Mouse (Mus musculus): ENCODE results near the gene Pdlim1. TPM values are rescaled to one million over a fixed set of nuclear protein-coding genes. Genes with fewer than 3 reads are reported as not detected.

Pdlim1 gene
- polyA plus RNA-seq, 1 experiment, result 1.9 TPM

GRCm38 (mm10) chr19:40290099-40290724 is 18.6 kb upstream of the Pdlim1 start:
- TF ChIP-seq POLR2A (IDR thresholded peaks at IDR 0.05; ENCODE audit: borderline replicate concordance, low read depth, low read length) (no peak), CTCF (IDR thresholded peaks at IDR 0.05; ENCODE audit: low read depth, low read length) (no peak)
- Histone ChIP-seq H3K4me3 (ENCODE audit: insufficient read depth, low read length) (no peak overlapping the region), H3K4me1 (ENCODE audit: control insufficient read depth, insufficient read depth, low read length) (no peaks in the 10 kb centered on the region), H3K27ac (ENCODE audit: insufficient read depth, low read depth, low read length) (no peak overlapping the region)

- TF ChIP-seq POLR2A (IDR thresholded peaks at IDR 0.05; ENCODE audit: borderline replicate concordance, low read depth, low read length) (no peak), CTCF (IDR thresholded peaks at IDR 0.05; ENCODE audit: low read depth, low read length) (no peak)
- Histone ChIP-seq H3K4me3 (ENCODE audit: insufficient read depth, low read length) (no peak overlapping the region), H3K27ac (ENCODE audit: insufficient read depth, low read depth, low read length) (no peak overlapping the region), H3K4me1 (ENCODE audit: control insufficient read depth, insufficient read depth, low read length) (no peaks in the 10 kb centered on the region)
These were observed 16.8 kb upstream of the Pdlim1 start for GRCm38 (mm10) chr19:40288415-40288814.

GRCm38 (mm10) chr19:40284704-40285103 is 13.1 kb upstream of the Pdlim1 start:
- no peaks in the 10 kb centered on the region for H3K4me1 ChIP-seq (ENCODE audit: control insufficient read depth, insufficient read depth, low read length)

GRCm38 (mm10) chr19:40283415-40283814 is 11.8 kb upstream of the Pdlim1 start:
- Histone ChIP-seq H3K4me1 (ENCODE audit: control insufficient read depth, insufficient read depth, low read length) (no peaks in the 10 kb centered on the region), H3K4me3 (ENCODE audit: insufficient read depth, low read length) (no peak overlapping the region), H3K27ac (ENCODE audit: insufficient read depth, low read depth, low read length) (no peak overlapping the region)
- TF ChIP-seq POLR2A (IDR thresholded peaks at IDR 0.05; ENCODE audit: borderline replicate concordance, low read depth, low read length), result no peak
- no peak for TF ChIP-seq CTCF (IDR thresholded peaks at IDR 0.05; ENCODE audit: low read depth, low read length)

More at GRCm38 (mm10) chr19:40284704-40285103, 13.1 kb upstream of the Pdlim1 start:
- Histone ChIP-seq H3K27ac (ENCODE audit: insufficient read depth, low read depth, low read length) (no peak overlapping the region), H3K4me3 (ENCODE audit: insufficient read depth, low read length) (no peak overlapping the region)
- TF ChIP-seq POLR2A (IDR thresholded peaks at IDR 0.05; ENCODE audit: borderline replicate concordance, low read depth, low read length), result no peak
- TF ChIP-seq CTCF (IDR thresholded peaks at IDR 0.05; ENCODE audit: low read depth, low read length), result no peak

GRCm38 (mm10) chr19:40278372-40279023 is 6.9 kb upstream of the Pdlim1 start:
- TF ChIP-seq CTCF (IDR thresholded peaks at IDR 0.05; ENCODE audit: low read depth, low read length), result no peak
- TF ChIP-seq POLR2A (IDR thresholded peaks at IDR 0.05; ENCODE audit: borderline replicate concordance, low read depth, low read length), result no peak

GRCm38 (mm10) chr19:40277494-40277893 is 5.9 kb upstream of the Pdlim1 start:
- Histone ChIP-seq H3K27ac (ENCODE audit: insufficient read depth, low read depth, low read length) (no peak overlapping the region), H3K4me3 (ENCODE audit: insufficient read depth, low read length) (no peak overlapping the region), H3K4me1 (ENCODE audit: control insufficient read depth, insufficient read depth, low read length) (no peaks in the 10 kb centered on the region)
- TF ChIP-seq POLR2A (IDR thresholded peaks at IDR 0.05; ENCODE audit: borderline replicate concordance, low read depth, low read length) (no peak), CTCF (IDR thresholded peaks at IDR 0.05; ENCODE audit: low read depth, low read length) (no peak)

More at GRCm38 (mm10) chr19:40278372-40279023, 6.9 kb upstream of the Pdlim1 start:
- Histone ChIP-seq H3K4me1 (ENCODE audit: control insufficient read depth, insufficient read depth, low read length) (no peaks in the 10 kb centered on the region), H3K27ac (ENCODE audit: insufficient read depth, low read depth, low read length) (no peak overlapping the region), H3K4me3 (ENCODE audit: insufficient read depth, low read length) (no peak overlapping the region)

GRCm38 (mm10) chr19:40275401-40276188 is 4.0 kb upstream of the Pdlim1 start:
- Histone ChIP-seq H3K27ac (ENCODE audit: insufficient read depth, low read depth, low read length) (no peak overlapping the region), H3K4me3 (ENCODE audit: insufficient read depth, low read length) (no peak overlapping the region), H3K4me1 (ENCODE audit: control insufficient read depth, insufficient read depth, low read length) (no peaks in the 10 kb centered on the region)
- no peak for TF ChIP-seq CTCF (IDR thresholded peaks at IDR 0.05; ENCODE audit: low read depth, low read length)
- no peak for TF ChIP-seq POLR2A (IDR thresholded peaks at IDR 0.05; ENCODE audit: borderline replicate concordance, low read depth, low read length)

GRCm38 (mm10) chr19:40272674-40273073 is 1.0 kb upstream of the Pdlim1 start:
- H3K27ac ChIP-seq (ENCODE audit: insufficient read depth, low read depth, low read length), result no peak overlapping the region
- no peaks in the 10 kb centered on the region for H3K4me1 ChIP-seq (ENCODE audit: control insufficient read depth, insufficient read depth, low read length)
- no peak overlapping the region for H3K4me3 ChIP-seq (ENCODE audit: insufficient read depth, low read length)
- TF ChIP-seq POLR2A (IDR thresholded peaks at IDR 0.05; ENCODE audit: borderline replicate concordance, low read depth, low read length) (no peak), CTCF (IDR thresholded peaks at IDR 0.05; ENCODE audit: low read depth, low read length) (no peak)

- TF ChIP-seq CTCF (IDR thresholded peaks at IDR 0.05; ENCODE audit: low read depth, low read length) (no peak), POLR2A (IDR thresholded peaks at IDR 0.05; ENCODE audit: borderline replicate concordance, low read depth, low read length) (no peak)
- Histone ChIP-seq H3K4me1 (ENCODE audit: control insufficient read depth, insufficient read depth, low read length) (no peaks in the 10 kb centered on the region), H3K27ac (ENCODE audit: insufficient read depth, low read depth, low read length) (no peak overlapping the region), H3K4me3 (ENCODE audit: insufficient read depth, low read length) (peak overlapping the region; percentile 21)
These were observed 1.0 kb downstream of the Pdlim1 start for GRCm38 (mm10) chr19:40270351-40271307.

All from bone marrow macrophage, adult 2 months (primary cell).